Mouse (Mus musculus) kidney, embryonic 14.5 days (tissue): ENCODE measurements around the gene Mical1. TPM values are rescaled to one million over a fixed set of nuclear protein-coding genes. Genes with fewer than 3 reads are reported as not detected.

Experiments used
- ATAC-seq: fragments of 200-750 bp; cut with Nextera tagmentation; 2 replicates; pipeline ENCODE4 v1.8.0; 2017; ENCODE audit warnings: moderate number of reproducible peaks, mild to moderate bottlenecking, moderate TSS enrichment, moderate library complexity; ENCODE audit not compliant: low FRiP score, low TSS enrichment
- H3K27ac ChIP-seq: fragments of 300-500 bp; sonication (generic); 2 replicates; pipeline ENCODE4 v1.5.1; 2014; ENCODE audit warnings: low read depth, mild to moderate bottlenecking, low read length, moderate library complexity, mixed read lengths
- H3K27me3 ChIP-seq: fragments of 300-500 bp; sonication (generic); 2 replicates; pipeline ENCODE4 v1.6.1; 2014; ENCODE audit warnings: mild to moderate bottlenecking, low read length; ENCODE audit not compliant: control insufficient read depth, insufficient read depth
- H3K36me3 ChIP-seq: fragments of 300-500 bp; sonication (generic); 2 replicates; pipeline ENCODE4 v1.6.1; 2014; ENCODE audit warnings: low read length, mixed read lengths; ENCODE audit not compliant: control insufficient read depth, insufficient read depth
- H3K4me1 ChIP-seq: fragments of 300-500 bp; sonication (generic); 2 replicates; pipeline ENCODE4 v1.6.1; 2014; ENCODE audit warnings: low read length, mixed read lengths; ENCODE audit not compliant: control insufficient read depth, insufficient read depth
- H3K4me2 ChIP-seq: fragments of 300-500 bp; sonication (generic); replicated peaks from 2 replicates; pipeline ENCODE4 v1.6.1; 2014; ENCODE audit warnings: low read depth, mild to moderate bottlenecking, low read length
- H3K4me3 ChIP-seq: fragments of 300-500 bp; sonication (generic); 2 replicates; pipeline ENCODE4 v1.5.1; 2014; ENCODE audit warnings: mild to moderate bottlenecking, low read length
- H3K9ac ChIP-seq: fragments of 300-500 bp; sonication (generic); 2 replicates; pipeline ENCODE4 v1.6.1; 2014; ENCODE audit warnings: low read depth, mild to moderate bottlenecking, low read length, moderate library complexity
- H3K9me3 ChIP-seq: fragments of 300-500 bp; sonication (generic); 2 replicates; pipeline ENCODE4 v1.6.1; 2016; ENCODE audit warnings: low read length; ENCODE audit not compliant: control insufficient read depth
- WGBS: fragments of 180-500 bp; shearing (Covaris S2); extraction: QIAGEN DNeasy Blood & Tissue Kit; methylation state at CpG from one replicate; pipeline ENCODE4 v1.1.7; 2014; 5-methylcytosine and 5-hydroxymethylcytosine counted together
- polyA plus RNA-seq: library from polyadenylated mRNA; unstranded; fragments of >200 nt; fragmentation: Nextera tagmentation; extraction: Ambion mirVana; gene quantifications from 2 replicates; pipeline ENCODE4 v1.2.1, GENCODE M21; 2014

Gene Mical1
- 22.8 and 33.6 TPM in 2 replicates for polyA plus RNA-seq

DNA sequence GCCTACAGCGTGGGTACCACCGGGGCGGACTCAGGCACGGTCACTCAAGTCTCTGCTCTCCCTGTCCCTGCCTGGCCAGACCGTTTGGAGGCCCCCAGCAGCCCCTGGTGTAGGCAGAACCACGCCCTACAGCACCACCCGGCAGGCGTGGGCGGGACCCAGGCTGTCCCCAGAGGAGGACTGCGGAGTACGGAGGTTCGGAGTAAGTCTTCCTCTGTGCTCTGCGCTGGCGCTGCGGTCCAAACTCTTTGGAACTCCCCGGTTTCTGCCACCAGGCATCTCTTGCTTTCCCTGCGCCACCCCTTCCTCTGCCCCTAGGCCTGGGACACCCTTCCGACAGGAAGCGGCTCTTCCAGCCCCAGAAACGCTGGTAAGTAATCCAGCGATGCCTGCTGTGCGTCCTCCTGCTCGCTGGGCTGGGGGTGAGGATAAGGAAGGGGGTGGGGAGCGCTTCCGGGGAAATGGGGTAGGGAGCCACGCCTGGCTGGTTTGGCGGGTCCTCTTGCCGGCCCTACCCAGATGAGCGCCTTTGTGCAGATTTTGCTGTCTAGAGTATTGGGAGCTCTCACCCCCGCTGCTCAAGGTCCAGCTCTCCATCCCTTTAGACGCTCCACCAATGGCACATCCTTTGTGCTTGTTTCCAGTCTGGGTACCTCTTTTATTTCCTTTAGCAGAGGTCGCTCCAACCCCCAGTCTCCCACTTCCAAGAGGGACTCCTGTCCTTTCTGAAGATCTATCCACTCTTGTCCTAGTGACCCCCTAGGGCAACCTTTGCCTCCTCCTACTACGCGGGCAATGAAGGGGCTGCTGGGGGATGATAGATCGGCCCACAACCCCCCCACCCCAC lies at the start of gene Mical1:
TSS of gene Mical1 (plus strand) at position 144 of the 847 bp plus-strand sequence.
- Histone ChIP-seq H3K4me2 (peak within 1 kb of the TSS; percentile 85), H3K9me3 (no peaks in the 10 kb centered on the region), H3K27ac (peak within 1 kb of the TSS; percentile 59), H3K27me3 (no peaks in the 10 kb centered on the region), H3K4me3 (peak within 1 kb of the TSS; percentile 52), H3K36me3 (peaks cover 6% of the 10 kb centered on the region; the same call in 1 of the 2 replicates), H3K4me1 (0 out of 2 replicates have a peak, but pooled peaks cover 9% of the 10 kb centered on the region), H3K9ac (peak within 1 kb of the TSS; percentile 67)
- under 1% methylated on average over 30 of the region's 35 CpGs for WGBS
- ATAC-seq = peak; percentile 86

DNA sequence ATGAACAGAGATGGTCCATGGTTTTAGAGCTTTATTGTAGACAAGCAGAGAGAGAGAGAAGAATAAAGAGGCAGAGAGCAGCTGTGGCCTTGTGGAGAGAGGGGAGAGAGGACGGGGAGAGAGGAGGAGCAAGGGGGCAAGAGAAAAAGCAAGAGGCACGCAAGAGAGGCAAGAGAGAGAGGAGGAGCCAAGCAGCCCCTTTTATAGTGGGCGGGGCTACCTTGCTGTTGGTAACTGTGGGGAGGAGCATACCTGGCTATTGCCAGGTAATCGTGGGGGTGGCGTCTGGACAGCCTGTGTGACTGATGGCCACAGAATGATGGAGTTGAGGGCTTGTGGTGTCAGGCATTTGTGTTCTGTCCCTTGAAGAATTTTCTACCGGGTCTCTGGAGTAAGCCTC lies 49.7 kb upstream of the Mical1 start:
- no peak overlapping the region for H3K27ac ChIP-seq
- H3K27me3 ChIP-seq = no peaks in the 10 kb centered on the region
- H3K9ac ChIP-seq = no peak overlapping the region
- H3K4me2 ChIP-seq = no peak overlapping the region
- 59% methylated on average over 6 of the region's 6 CpGs for WGBS
- no peak overlapping the region for H3K4me3 ChIP-seq
- H3K4me1 ChIP-seq = no peaks in the 10 kb centered on the region
- H3K36me3 ChIP-seq = no peaks in the 10 kb centered on the region
- no peak for ATAC-seq
- H3K9me3 ChIP-seq = no peaks in the 10 kb centered on the region

DNA sequence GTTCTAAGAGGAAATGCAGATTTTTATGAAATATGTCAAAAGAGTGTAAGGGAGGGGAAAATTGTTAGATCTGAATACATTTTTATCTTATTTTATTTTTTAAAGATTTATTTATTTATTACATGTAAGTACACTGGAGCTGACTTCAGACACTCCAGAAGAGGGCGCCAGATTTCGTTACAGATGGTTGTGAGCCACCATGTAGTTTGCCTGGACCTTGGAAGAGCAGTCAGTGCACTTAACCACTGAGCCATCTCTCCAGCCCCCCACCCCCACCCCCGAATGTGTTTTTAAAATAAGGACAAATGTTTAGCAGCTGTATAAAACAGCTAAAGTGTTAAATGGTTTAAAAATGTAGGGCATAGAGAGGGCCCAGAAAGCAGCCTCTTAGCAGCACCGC lies 41.5 kb upstream of the Mical1 start:
- no peak overlapping the region for H3K4me2 ChIP-seq

DNA sequence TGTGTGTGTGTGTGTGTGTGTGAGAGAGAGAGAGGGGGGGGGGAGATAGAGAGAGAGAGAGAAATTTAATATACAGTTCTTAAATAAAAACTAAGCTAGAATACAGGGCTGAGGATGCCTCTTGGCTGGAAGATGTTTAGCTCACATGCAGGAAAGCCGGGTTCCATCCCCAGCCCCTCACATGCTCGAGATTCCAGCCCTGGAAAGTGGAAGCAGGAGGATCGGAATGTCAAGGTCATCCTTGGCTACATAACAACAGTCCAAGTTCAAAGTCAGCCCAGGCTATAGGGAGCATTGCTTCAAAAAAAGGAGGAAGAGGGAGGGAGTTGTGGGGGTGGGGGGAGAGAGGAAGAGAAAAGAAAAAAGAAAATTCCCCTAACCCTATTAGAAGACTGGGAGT lies 41.0 kb upstream of the Mical1 start:
- no peaks in the 10 kb centered on the region for H3K9me3 ChIP-seq
- no peak overlapping the region for H3K4me2 ChIP-seq

More for the DNA sequence above, 41.5 kb upstream of the Mical1 start:
- Histone ChIP-seq H3K36me3 (no peaks in the 10 kb centered on the region), H3K27me3 (no peaks in the 10 kb centered on the region), H3K9me3 (no peaks in the 10 kb centered on the region), H3K4me1 (no peaks in the 10 kb centered on the region), H3K9ac (no peak overlapping the region), H3K27ac (no peak overlapping the region), H3K4me3 (no peak overlapping the region)
- WGBS = 25% methylated on average over 4 of the region's 4 CpGs
- no peak for ATAC-seq

DNA sequence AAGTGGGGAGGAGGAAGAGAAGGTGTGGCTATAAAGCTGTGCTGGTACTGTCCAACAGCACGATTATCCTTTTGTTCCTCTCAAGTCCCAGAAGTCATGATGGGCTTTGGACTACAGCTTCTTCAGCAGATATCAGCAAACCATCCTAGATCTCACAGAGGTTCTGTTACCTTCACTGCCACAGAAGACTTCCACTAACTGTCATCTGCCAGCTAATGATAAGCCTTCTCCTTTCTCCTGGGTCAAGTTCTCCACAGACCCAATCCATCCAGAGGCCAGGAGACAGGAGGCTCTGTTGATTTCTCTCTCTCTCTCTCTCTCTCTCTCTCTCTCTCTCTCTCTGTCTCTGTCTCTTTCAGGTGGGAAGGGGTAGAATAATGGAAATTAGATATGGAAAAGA lies 27.9 kb upstream of the Mical1 start:
- ATAC-seq = no peak
- Histone ChIP-seq H3K9ac (no peak overlapping the region), H3K27ac (no peak overlapping the region), H3K9me3 (no peaks in the 10 kb centered on the region), H3K4me1 (peaks cover 7% of the 10 kb centered on the region), H3K4me2 (no peak overlapping the region), H3K4me3 (no peak overlapping the region), H3K36me3 (peaks cover 5% of the 10 kb centered on the region; the same call in 1 of the 2 replicates), H3K27me3 (no peaks in the 10 kb centered on the region)
- 83% methylated on average over 1 of the region's 1 CpGs for WGBS

More for the DNA sequence above, 41.0 kb upstream of the Mical1 start:
- 46% methylated on average over 3 of the region's 3 CpGs for WGBS
- H3K4me3 ChIP-seq = no peak overlapping the region
- no peaks in the 10 kb centered on the region for H3K36me3 ChIP-seq
- no peak overlapping the region for H3K9ac ChIP-seq
- no peaks in the 10 kb centered on the region for H3K4me1 ChIP-seq
- H3K27ac ChIP-seq = no peak overlapping the region
- no peak for ATAC-seq
- no peaks in the 10 kb centered on the region for H3K27me3 ChIP-seq

DNA sequence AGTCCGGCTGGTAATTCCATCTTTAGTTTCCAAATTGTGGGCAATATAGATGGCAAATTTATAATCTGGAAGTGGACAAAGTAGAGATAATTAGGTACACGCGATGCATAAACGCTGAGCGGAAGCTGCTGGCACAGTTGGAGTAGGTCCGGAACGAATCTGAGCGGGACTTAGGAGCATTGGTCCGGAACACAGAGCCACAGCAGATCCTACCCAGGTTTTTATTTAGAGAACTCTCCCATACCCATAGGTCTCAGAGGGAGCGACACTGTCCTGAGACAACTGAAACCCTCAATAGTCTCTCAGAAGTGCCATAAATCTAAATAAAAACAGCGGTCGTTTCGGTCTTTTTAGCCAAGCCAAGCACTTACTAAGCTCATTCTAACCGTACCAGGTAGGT lies 26.4 kb upstream of the Mical1 start:
- peak overlapping the region; percentile 53; the same call in 1 of the 2 replicates for H3K27ac ChIP-seq
- H3K36me3 ChIP-seq = peaks cover 5% of the 10 kb centered on the region; the same call in 1 of the 2 replicates
- ATAC-seq = peak; percentile 77
- peaks cover 7% of the 10 kb centered on the region for H3K4me1 ChIP-seq
- H3K4me3 ChIP-seq = peak overlapping the region; percentile 91
- H3K27me3 ChIP-seq = no peaks in the 10 kb centered on the region
- peak overlapping the region; percentile 40; the same call in 1 of the 2 replicates for H3K9ac ChIP-seq
- H3K4me2 ChIP-seq = peak overlapping the region; percentile 55
- 9% methylated on average over 14 of the region's 14 CpGs for WGBS
- no peaks in the 10 kb centered on the region for H3K9me3 ChIP-seq

DNA sequence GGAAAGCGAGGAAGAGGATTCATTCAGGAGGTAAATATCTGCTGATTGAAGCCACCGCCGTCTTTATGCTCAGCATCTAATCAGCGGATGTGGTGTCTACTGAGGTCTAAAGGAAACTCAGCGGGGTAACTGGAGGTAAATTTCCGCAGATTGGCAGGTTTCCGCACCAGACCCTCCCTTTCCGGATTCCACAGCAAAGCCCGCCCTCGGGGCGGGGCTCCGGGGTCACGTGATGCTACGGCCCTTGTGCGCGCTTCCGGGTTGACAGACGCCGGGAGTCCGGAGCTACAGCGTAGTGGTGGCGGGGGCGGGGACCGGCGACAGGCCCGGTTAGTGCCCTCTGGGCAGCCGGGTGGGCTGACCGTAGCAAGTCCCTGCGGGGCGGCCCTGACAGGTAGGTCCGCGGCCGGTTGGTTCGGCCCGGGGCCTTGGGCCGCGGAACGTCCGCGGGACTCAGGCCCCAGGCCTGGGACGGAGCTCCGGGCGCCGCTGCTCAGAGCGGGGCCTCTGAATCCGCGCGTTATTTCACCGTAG lies 25.9 kb upstream of the Mical1 start, which contains the start of gene Zbtb24:
TSS of gene Zbtb24 (plus strand) at position 247 of the 534 bp plus-strand sequence.
- Histone ChIP-seq H3K36me3 (peaks cover 7% of the 10 kb centered on the region; the same call in 1 of the 2 replicates), H3K4me2 (peak within 1 kb of the TSS; percentile 56), H3K9me3 (no peaks in the 10 kb centered on the region), H3K4me1 (peaks cover 7% of the 10 kb centered on the region), H3K27ac (peak within 1 kb of the TSS; percentile 56; the same call in 1 of the 2 replicates), H3K9ac (peak within 1 kb of the TSS; percentile 87), H3K27me3 (no peaks in the 10 kb centered on the region), H3K4me3 (peak within 1 kb of the TSS; percentile 91)
- under 1% methylated on average over 49 of the region's 49 CpGs for WGBS
- peak; percentile 94 for ATAC-seq

DNA sequence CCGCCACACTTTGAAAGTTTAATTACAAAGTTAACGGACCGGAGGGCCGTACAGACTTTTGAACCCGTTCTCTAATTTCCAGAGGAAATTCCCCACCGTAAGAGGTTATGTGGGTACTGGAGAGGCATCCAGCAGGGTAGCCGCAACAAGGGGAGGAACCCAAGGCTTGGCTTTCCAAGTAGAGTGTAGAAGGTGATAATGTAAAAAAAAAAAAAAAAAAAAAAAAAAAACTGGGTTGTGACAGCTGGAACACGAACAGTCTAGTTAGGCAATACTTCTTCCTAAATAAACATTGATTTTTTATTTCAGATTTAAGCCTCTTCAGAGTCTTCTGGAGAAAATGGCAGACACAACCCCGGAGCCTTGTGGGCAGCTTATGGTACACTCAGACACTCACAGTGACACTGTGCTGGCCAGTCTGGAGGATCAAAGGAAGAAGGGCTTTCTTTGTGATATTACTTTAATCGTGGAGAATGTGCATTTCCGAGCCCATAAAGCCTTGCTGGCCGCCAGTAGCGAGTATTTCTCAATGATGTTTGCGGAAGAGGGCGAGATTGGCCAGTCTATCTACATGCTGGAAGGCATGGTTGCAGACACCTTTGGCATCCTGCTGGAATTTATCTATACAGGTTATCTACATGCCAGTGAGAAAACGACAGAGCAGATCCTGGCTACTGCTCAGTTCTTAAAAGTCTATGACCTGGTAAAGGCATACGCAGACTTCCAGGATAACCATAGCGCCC lies 25.2 kb upstream of the Mical1 start:
- peak overlapping the region; percentile 87 for H3K9ac ChIP-seq
- peak overlapping the region; percentile 56; the same call in 1 of the 2 replicates for H3K27ac ChIP-seq
- H3K4me2 ChIP-seq = peak overlapping the region; percentile 56
- peak overlapping the region; percentile 91 for H3K4me3 ChIP-seq
- H3K27me3 ChIP-seq = no peaks in the 10 kb centered on the region
- 53% methylated on average over 18 of the region's 18 CpGs for WGBS
- H3K9me3 ChIP-seq = no peaks in the 10 kb centered on the region
- ATAC-seq = peak; percentile 21
- peaks cover 8% of the 10 kb centered on the region; the same call in 1 of the 2 replicates for H3K36me3 ChIP-seq
- peaks cover 7% of the 10 kb centered on the region for H3K4me1 ChIP-seq
